Mouse (Mus musculus) midbrain, embryonic 14.5 days (tissue): Measurements from ENCODE around the gene Cubn. TPM values are rescaled to one million over a fixed set of nuclear protein-coding genes. Genes with fewer than 3 reads are reported as not detected.

ENCODE experiments used
- ATAC-seq: fragments of 200-750 bp; cut with Nextera tagmentation; 2 replicates; pipeline ENCODE4 v1.8.0; 2017; ENCODE audit warnings: moderate number of reproducible peaks, moderate library complexity; ENCODE audit not compliant: low FRiP score, low TSS enrichment
- DNase-seq: peaks from one replicate; pipeline ENCODE4 v3.0.0-alpha.2; 2015
- H3K27ac ChIP-seq: fragments of 300-500 bp; sonication (generic); replicated peaks from 2 replicates; pipeline ENCODE4 v1.5.1; 2014; ENCODE audit warnings: mild to moderate bottlenecking, low read depth, low read length, moderate library complexity
- H3K27me3 ChIP-seq: fragments of 300-500 bp; sonication (generic); 2 replicates; pipeline ENCODE4 v1.6.1; 2014; ENCODE audit warnings: low read length, control low read depth, mixed read lengths; ENCODE audit not compliant: control insufficient read depth, insufficient read depth
- H3K36me3 ChIP-seq: fragments of 300-500 bp; sonication (generic); 2 replicates; pipeline ENCODE4 v1.6.1; 2014; ENCODE audit warnings: low read length, control low read depth; ENCODE audit not compliant: control insufficient read depth, insufficient read depth
- H3K4me1 ChIP-seq: fragments of 300-500 bp; sonication (generic); 2 replicates; pipeline ENCODE4 v1.6.1; 2014; ENCODE audit warnings: mild to moderate bottlenecking, antibody characterized with exemption, low read length, control low read depth; ENCODE audit not compliant: control insufficient read depth, insufficient read depth
- H3K4me2 ChIP-seq: fragments of 300-500 bp; sonication (generic); 2 replicates; pipeline ENCODE4 v1.6.1; 2014; ENCODE audit warnings: mild to moderate bottlenecking, low read length, moderate library complexity
- H3K4me3 ChIP-seq: fragments of 300-500 bp; sonication (generic); replicated peaks from 2 replicates; pipeline ENCODE4 v1.5.1; 2014; ENCODE audit warnings: low read depth, low read length
- H3K9ac ChIP-seq: fragments of 300-500 bp; sonication (generic); replicated peaks from 2 replicates; pipeline ENCODE4 v1.6.1; 2014; ENCODE audit warnings: mild to moderate bottlenecking, low read length, moderate library complexity
- H3K9me3 ChIP-seq: fragments of 300-500 bp; sonication (generic); 2 replicates; pipeline ENCODE4 v1.6.1; 2016; ENCODE audit warnings: low read length, control low read depth, mixed read lengths; ENCODE audit not compliant: control insufficient read depth
- WGBS: fragments of 180-500 bp; shearing (Covaris S2); extraction: QIAGEN DNeasy Blood & Tissue Kit; methylation state at CpG from one replicate; pipeline ENCODE4 v1.1.7; 2014; 5-methylcytosine and 5-hydroxymethylcytosine counted together
- polyA plus RNA-seq: library from polyadenylated mRNA; unstranded; fragments of >200 nt; fragmentation: Nextera tagmentation; extraction: Ambion mirVana; gene quantifications from 2 replicates; pipeline ENCODE4 v1.2.1, GENCODE M21; 2014

Cubn gene
- 0.54 and 0.67 TPM in 2 replicates for polyA plus RNA-seq

- DNase-seq: no peak
- WGBS: 31% methylated on average over 8 of the region's 8 CpGs
- Histone ChIP-seq H3K9me3 (no peaks in the 10 kb centered on the region), H3K4me1 (no peaks in the 10 kb centered on the region), H3K27ac (no peak within 1 kb of the TSS), H3K4me2 (no peak within 1 kb of the TSS), H3K4me3 (no peak within 1 kb of the TSS), H3K9ac (no peak within 1 kb of the TSS), H3K36me3 (no peaks in the 10 kb centered on the region), H3K27me3 (no peaks in the 10 kb centered on the region)
- ATAC-seq: no peak
Observed at GRCm38 (mm10) chr2:13491734-13492133, at the start of gene Cubn. TSS of gene Cubn (minus strand) at chr2:13491813.

DNA sequence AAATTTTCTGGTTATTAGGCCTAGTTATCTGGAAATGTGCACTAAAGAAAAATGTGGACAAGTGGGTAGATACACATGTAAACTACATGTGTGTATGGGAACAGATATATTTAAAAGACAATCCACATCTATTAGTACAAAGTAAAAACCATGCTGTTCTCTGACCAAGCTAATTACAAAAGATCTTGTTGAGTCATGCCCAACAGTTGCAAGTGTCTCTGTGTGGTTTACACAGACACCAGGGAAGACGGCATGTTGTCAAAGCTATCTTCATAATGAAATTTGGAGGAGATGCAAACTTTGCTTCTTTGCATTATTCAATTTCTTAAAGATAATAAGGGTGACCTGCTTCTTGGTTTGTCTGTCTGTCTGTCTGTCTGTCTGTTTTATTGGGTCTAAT, 48.2 kb upstream of the Cubn start:
- no peaks in the 10 kb centered on the region for H3K36me3 ChIP-seq
- no peaks in the 10 kb centered on the region for H3K9me3 ChIP-seq
- H3K27me3 ChIP-seq: no peaks in the 10 kb centered on the region
- ATAC-seq: no peak
- H3K4me3 ChIP-seq: no peak overlapping the region
- no peak overlapping the region for H3K27ac ChIP-seq
- 0 out of 2 replicates have a peak, but pooled peaks cover 2% of the 10 kb centered on the region for H3K4me1 ChIP-seq
- no peak overlapping the region for H3K9ac ChIP-seq
- WGBS: 94% methylated on average over 1 of the region's 1 CpGs
- no peak overlapping the region for H3K4me2 ChIP-seq
- no peak for DNase-seq

DNA sequence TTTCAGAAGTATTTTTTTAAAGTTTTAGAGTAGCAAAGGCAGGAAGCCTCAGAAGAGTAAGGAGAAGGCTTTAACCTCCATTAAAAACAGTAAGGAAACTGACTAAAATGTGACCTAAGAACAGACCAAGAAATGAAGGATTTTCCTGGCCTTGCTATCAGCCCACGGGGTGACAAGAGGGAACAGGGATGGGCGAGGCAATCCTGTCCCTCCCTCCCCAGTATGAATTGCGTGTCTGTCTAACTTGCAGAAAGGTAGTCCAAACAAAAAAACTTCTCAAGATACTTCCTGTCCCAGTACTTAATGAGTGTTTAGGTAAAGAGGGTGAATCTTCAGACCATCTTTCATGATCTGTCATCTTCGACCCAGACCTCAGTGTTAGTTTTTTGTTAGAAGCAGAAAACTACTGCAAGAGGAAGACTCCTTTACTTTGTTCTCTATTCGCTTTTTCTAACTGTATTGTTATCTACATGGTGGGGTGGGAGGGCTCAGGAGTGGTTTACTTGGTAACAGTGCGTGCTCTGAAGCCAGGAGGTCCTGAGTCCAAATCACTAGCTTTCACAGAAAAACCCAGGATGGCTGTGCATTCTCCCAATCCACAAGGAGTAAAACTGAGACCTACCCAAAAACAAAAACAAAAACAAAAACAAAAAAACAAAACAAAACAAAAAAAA, 47.2 kb upstream of the Cubn start:
- DNase-seq (no peak), ATAC-seq (no peak)
- H3K27me3 ChIP-seq: no peaks in the 10 kb centered on the region
- no peak overlapping the region for H3K4me3 ChIP-seq
- no peak overlapping the region for H3K4me2 ChIP-seq
- no peak overlapping the region for H3K9ac ChIP-seq
- H3K27ac ChIP-seq: no peak overlapping the region
- H3K4me1 ChIP-seq: 0 out of 2 replicates have a peak, but pooled peaks cover under 1% of the 10 kb centered on the region
- WGBS: 77% methylated on average over 6 of the region's 6 CpGs
- no peaks in the 10 kb centered on the region for H3K36me3 ChIP-seq
- no peaks in the 10 kb centered on the region for H3K9me3 ChIP-seq

GRCm38 (mm10) chr2:13538258-13538657, 46.6 kb upstream of the Cubn start:
- H3K4me3 ChIP-seq: no peak overlapping the region
- no peak for ATAC-seq
- no peak for DNase-seq
- no peak overlapping the region for H3K9ac ChIP-seq
- no peak overlapping the region for H3K27ac ChIP-seq
- H3K27me3 ChIP-seq: no peaks in the 10 kb centered on the region
- no peaks in the 10 kb centered on the region for H3K36me3 ChIP-seq
- WGBS: 72% methylated on average over 2 of the region's 2 CpGs
- H3K4me2 ChIP-seq: no peak overlapping the region
- H3K4me1 ChIP-seq: no peaks in the 10 kb centered on the region
- no peaks in the 10 kb centered on the region for H3K9me3 ChIP-seq

- DNase-seq (no peak), ATAC-seq (no peak)
- Histone ChIP-seq H3K4me2 (no peak overlapping the region), H3K27ac (no peak overlapping the region), H3K9me3 (no peaks in the 10 kb centered on the region), H3K4me3 (no peak overlapping the region), H3K36me3 (no peaks in the 10 kb centered on the region), H3K27me3 (no peaks in the 10 kb centered on the region), H3K9ac (no peak overlapping the region), H3K4me1 (no peaks in the 10 kb centered on the region)
- 16% methylated on average over 2 of the region's 2 CpGs for WGBS
Observed at GRCm38 (mm10) chr2:13537733-13538132, 46.1 kb upstream of the Cubn start.

- Histone ChIP-seq H3K36me3 (no peaks in the 10 kb centered on the region), H3K9ac (no peak overlapping the region), H3K27ac (no peak overlapping the region), H3K4me1 (no peaks in the 10 kb centered on the region), H3K9me3 (no peaks in the 10 kb centered on the region), H3K4me2 (no peak overlapping the region), H3K4me3 (no peak overlapping the region), H3K27me3 (no peaks in the 10 kb centered on the region)
- no peak for ATAC-seq
- no peak for DNase-seq
Observed at GRCm38 (mm10) chr2:13536747-13537146, 45.1 kb upstream of the Cubn start.

- Histone ChIP-seq H3K4me3 (no peak overlapping the region), H3K4me1 (0 out of 2 replicates have a peak, but pooled peaks cover 4% of the 10 kb centered on the region), H3K4me2 (no peak overlapping the region), H3K9ac (no peak overlapping the region), H3K27me3 (no peaks in the 10 kb centered on the region), H3K9me3 (no peaks in the 10 kb centered on the region), H3K36me3 (no peaks in the 10 kb centered on the region), H3K27ac (no peak overlapping the region)
- WGBS: 92% methylated on average over 6 of the region's 6 CpGs
- no peak for DNase-seq
- no peak for ATAC-seq
Observed at GRCm38 (mm10) chr2:13530639-13531038, 39.0 kb upstream of the Cubn start.

GRCm38 (mm10) chr2:13529253-13529933, 37.8 kb upstream of the Cubn start:
- Histone ChIP-seq H3K4me1 (0 out of 2 replicates have a peak, but pooled peaks cover 4% of the 10 kb centered on the region), H3K4me3 (no peak overlapping the region), H3K27me3 (no peaks in the 10 kb centered on the region), H3K9me3 (no peaks in the 10 kb centered on the region), H3K27ac (no peak overlapping the region), H3K36me3 (no peaks in the 10 kb centered on the region), H3K9ac (no peak overlapping the region), H3K4me2 (no peak overlapping the region)
- 95% methylated on average over 3 of the region's 3 CpGs for WGBS
- DNase-seq (no peak), ATAC-seq (no peak)

GRCm38 (mm10) chr2:13527531-13527930, 35.9 kb upstream of the Cubn start:
- Histone ChIP-seq H3K9ac (no peak overlapping the region), H3K4me2 (no peak overlapping the region), H3K27me3 (no peaks in the 10 kb centered on the region), H3K4me3 (no peak overlapping the region), H3K4me1 (0 out of 2 replicates have a peak, but pooled peaks cover 4% of the 10 kb centered on the region), H3K36me3 (no peaks in the 10 kb centered on the region), H3K9me3 (no peaks in the 10 kb centered on the region), H3K27ac (no peak overlapping the region)
- DNase-seq (no peak), ATAC-seq (no peak)
- WGBS: 76% methylated on average over 4 of the region's 4 CpGs
